Mouse (Mus musculus) MEL (cell line): ENCODE results near the gene Fezf2. TPM values are rescaled to one million over a fixed set of nuclear protein-coding genes. Genes with fewer than 3 reads are reported as not detected.

Source experiments
- DNase-seq: peaks from one replicate; pipeline ENCODE4 v3.0.0; 2011; ENCODE audit warnings: low read depth, low spot score
- H3K27ac ChIP-seq: 2 replicates; pipeline ENCODE4 v1.5.1; 2012; ENCODE audit warnings: low read depth, mild to moderate bottlenecking, control low read depth, low read length, moderate library complexity; ENCODE audit not compliant: control insufficient read depth
- H3K27me3 ChIP-seq, 2 experiments: fragments of 150-350 bp in 1 of 2; sonication (generic) in 1 of 2; 2 replicates each; pipeline ENCODE4 v1.6.1; 2012; ENCODE audit warnings: low read length in 2 of 2, mild to moderate bottlenecking in 2 of 2, improper control_type of control experiment in 1 of 2, moderate library complexity in 1 of 2; ENCODE audit not compliant: insufficient read depth in 2 of 2, control insufficient read depth in 1 of 2
- H3K36me3 ChIP-seq, 2 experiments: 2 replicates each; pipeline ENCODE4 v1.6.1; 2012 to 2014; ENCODE audit warnings: low read length in 2 of 2, improper control_type of control experiment in 1 of 2, inconsistent platforms in 1 of 2, mild to moderate bottlenecking in 1 of 2; ENCODE audit not compliant: insufficient read depth in 2 of 2, control insufficient read depth in 1 of 2
- H3K4me1 ChIP-seq, 2 experiments: fragments of 150-350 bp in 1 of 2; sonication (generic) in 1 of 2; 2 replicates each; pipeline ENCODE4 v1.6.1; 2012; ENCODE audit warnings: low read length in 2 of 2, improper control_type of control experiment in 1 of 2, mild to moderate bottlenecking in 1 of 2; ENCODE audit not compliant: insufficient read depth in 2 of 2, control insufficient read depth in 1 of 2
- H3K4me3 ChIP-seq, 2 experiments: fragments of 150-350 bp in 1 of 2; sonication (generic) in 1 of 2; 2 replicates each; pipeline ENCODE4 v1.5.1; 2012; ENCODE audit warnings: low read depth in 2 of 2, low read length in 2 of 2, mild to moderate bottlenecking in 2 of 2, moderate library complexity in 2 of 2, control low read depth in 1 of 2, improper control_type of control experiment in 1 of 2; ENCODE audit not compliant: control insufficient read depth in 1 of 2, insufficient read depth in 1 of 2
- H3K79me2 ChIP-seq: 2 replicates; pipeline ENCODE4 v1.6.1; 2012; ENCODE audit warnings: mild to moderate bottlenecking, low read length, moderate library complexity; ENCODE audit not compliant: control insufficient read depth, poor library complexity, insufficient read depth
- H3K9ac ChIP-seq: 2 replicates; pipeline ENCODE4 v1.6.1; 2012; ENCODE audit warnings: low read depth, mild to moderate bottlenecking, control low read depth, low read length, moderate library complexity; ENCODE audit not compliant: control insufficient read depth, poor library complexity, severe bottlenecking
- H3K9me3 ChIP-seq: fragments of 150-350 bp; sonication (generic); replicated peaks from 2 replicates; pipeline ENCODE4 v1.6.1; 2012; ENCODE audit warnings: mild to moderate bottlenecking, low read length, improper control_type of control experiment, moderate library complexity; ENCODE audit not compliant: insufficient read depth
- ZC3H11A ChIP-seq: IDR thresholded peaks from 2 replicates; pipeline ENCODE4 v1.6.1; 2012; ENCODE audit warnings: low read depth, mild to moderate bottlenecking, inconsistent platforms, low read length, improper control_type of control experiment
- polyA plus RNA-seq, 2 experiments: library from polyadenylated mRNA; stranded (reverse) in 1 of 2; unstranded in 1 of 2; fragments of >175 nt in 1 of 2; fragments of >200 nt in 1 of 2; gene quantifications; 2 replicates each; pipeline versions ENCODE4 v1.2.1 to v1.2.4; 2012; ENCODE audit warnings: low replicate concordance in 2 of 2, low read depth in 1 of 2; ENCODE audit not compliant: insufficient read length in 2 of 2, insufficient read depth in 1 of 2, missing spikeins in 1 of 2
- total RNA-seq: library from RNA; depleted of rRNA; stranded (reverse); fragments of 300-350 nt; gene quantifications from 2 replicates; pipeline ENCODE4 v1.2.3, GENCODE M21; 2012; rRNA removed

The Fezf2 gene
- total and polyA plus RNA-seq, 3 experiments: not detected

DNA sequence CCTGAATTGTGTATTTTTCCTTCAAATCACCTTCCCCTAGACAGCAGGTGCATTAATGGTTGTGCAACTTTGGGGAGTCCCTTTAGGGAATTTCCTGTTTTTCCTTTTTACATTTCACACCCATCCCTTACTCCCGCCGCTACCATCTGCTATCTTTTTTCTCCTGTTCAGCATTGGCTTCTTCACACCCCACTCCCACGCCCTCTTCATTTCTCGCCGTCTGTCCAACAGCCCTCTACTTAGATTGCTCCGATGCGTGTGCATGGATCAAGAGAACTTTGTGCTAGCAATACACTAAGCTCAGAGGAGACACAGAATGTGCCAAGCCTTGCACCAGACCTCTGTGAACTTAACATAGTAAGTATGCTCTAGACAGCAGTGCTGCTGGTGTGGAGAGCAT, 51.6 kb downstream of the Fezf2 start:
- no peaks in the 10 kb centered on the region for H3K27me3 ChIP-seq
- no peaks in the 10 kb centered on the region for H3K36me3 ChIP-seq
- no peaks in the 10 kb centered on the region for H3K4me1 ChIP-seq
- no peak overlapping the region for H3K27ac ChIP-seq
- no peaks in the 10 kb centered on the region for H3K79me2 ChIP-seq
- H3K4me3 ChIP-seq: no peak overlapping the region
- no peaks in the 10 kb centered on the region for H3K9me3 ChIP-seq
- no peak for TF ChIP-seq ZC3H11A
- no peak for DNase-seq
- H3K9ac ChIP-seq: no peak overlapping the region

Other genes starting within 250 kb of the Fezf2 start
- gene Gm49355, start 64.2 kb downstream of the Fezf2 start, total RNA-seq: 0.08 and 0.13 TPM in 2 replicates
- gene Gm49355, start 64.2 kb downstream of the Fezf2 start, polyA plus RNA-seq: under 1 TPM in 1 of 2 experiments, not detected in 1; 0.17 TPM
- gene 3830406C13Rik, start 64.0 kb downstream of the Fezf2 start, total RNA-seq: 3.9 and 6.6 TPM in 2 replicates
- 10 to 100 TPM in 1 of 2 experiments, not detected in 1; 11.0 TPM for gene 3830406C13Rik, start 64.0 kb downstream of the Fezf2 start, polyA plus RNA-seq